Mouse (Mus musculus) liver, postnatal 0 days (tissue): ENCODE measurements around the gene Gm15262. TPM values are rescaled to one million over a fixed set of nuclear protein-coding genes. Genes with fewer than 3 reads are reported as not detected.

Experiments
- ATAC-seq: fragments of 200-750 bp; cut with Nextera tagmentation; 2 replicates; pipeline ENCODE4 v1.8.0; 2017; ENCODE audit warnings: mild to moderate bottlenecking, moderate library complexity
- DNase-seq: peaks from one replicate; pipeline ENCODE4 v3.0.0-alpha.2; 2016
- H3K27ac ChIP-seq: fragments of 300-500 bp; sonication (generic); 2 replicates; pipeline ENCODE4 v1.5.1; 2014; ENCODE audit warnings: antibody characterized with exemption, moderate library complexity, mild to moderate bottlenecking, low read depth
- H3K27me3 ChIP-seq: fragments of 300-500 bp; sonication (generic); 2 replicates; pipeline ENCODE4 v1.6.1; 2014; ENCODE audit warnings: low read length, control low read depth, mixed read lengths; ENCODE audit not compliant: insufficient read depth
- H3K36me3 ChIP-seq: fragments of 300-500 bp; sonication (generic); replicated peaks from 2 replicates; pipeline ENCODE4 v1.6.1; 2014; ENCODE audit warnings: mild to moderate bottlenecking, control low read depth, low read length, moderate library complexity, mixed read lengths; ENCODE audit not compliant: insufficient read depth
- H3K4me1 ChIP-seq: fragments of 300-500 bp; sonication (generic); 2 replicates; pipeline ENCODE4 v1.6.1; 2014; ENCODE audit warnings: antibody characterized with exemption, mild to moderate bottlenecking, control low read depth; ENCODE audit not compliant: insufficient read depth
- H3K4me2 ChIP-seq: fragments of 300-500 bp; sonication (generic); 2 replicates; pipeline ENCODE4 v1.6.1; 2014; ENCODE audit warnings: low read depth, mild to moderate bottlenecking, low read length, moderate library complexity, mixed read lengths
- H3K4me3 ChIP-seq: fragments of 300-500 bp; sonication (generic); 2 replicates; pipeline ENCODE4 v1.5.1; 2014; ENCODE audit warnings: low read depth, low read length
- H3K9ac ChIP-seq: fragments of 300-500 bp; sonication (generic); replicated peaks from 2 replicates; pipeline ENCODE4 v1.6.1; 2014; ENCODE audit warnings: mild to moderate bottlenecking, moderate library complexity
- H3K9me3 ChIP-seq: fragments of 300-500 bp; sonication (generic); 2 replicates; pipeline ENCODE4 v1.6.1; 2016; ENCODE audit warnings: mild to moderate bottlenecking, control low read depth, low read length, mixed read lengths
- CTCF ChIP-seq: sonication (generic); IDR thresholded peaks from 2 replicates; pipeline ENCODE4 v1.5.1; 2016; ENCODE audit warnings: antibody characterized with exemption, low read depth
- EP300 ChIP-seq: IDR thresholded peaks from 2 replicates; pipeline ENCODE4 v1.6.1; 2016; ENCODE audit warnings: antibody characterized with exemption, low read depth, mild to moderate bottlenecking
- WGBS: fragments of 180-500 bp; shearing (Covaris S2); extraction: QIAGEN DNeasy Blood & Tissue Kit; methylation state at CpG from one replicate; pipeline ENCODE4 v1.1.7; 2014; ENCODE audit not compliant: insufficient replicate concordance; 5-methylcytosine and 5-hydroxymethylcytosine counted together
- polyA plus RNA-seq: library from polyadenylated mRNA; unstranded; fragments of >200 nt; fragmentation: Nextera tagmentation; extraction: Ambion mirVana; gene quantifications from 2 replicates; pipeline ENCODE4 v1.2.1, GENCODE M21; 2015

The Gm15262 gene
- polyA plus RNA-seq, 1 experiment from 2014 or later = not detected

DNA sequence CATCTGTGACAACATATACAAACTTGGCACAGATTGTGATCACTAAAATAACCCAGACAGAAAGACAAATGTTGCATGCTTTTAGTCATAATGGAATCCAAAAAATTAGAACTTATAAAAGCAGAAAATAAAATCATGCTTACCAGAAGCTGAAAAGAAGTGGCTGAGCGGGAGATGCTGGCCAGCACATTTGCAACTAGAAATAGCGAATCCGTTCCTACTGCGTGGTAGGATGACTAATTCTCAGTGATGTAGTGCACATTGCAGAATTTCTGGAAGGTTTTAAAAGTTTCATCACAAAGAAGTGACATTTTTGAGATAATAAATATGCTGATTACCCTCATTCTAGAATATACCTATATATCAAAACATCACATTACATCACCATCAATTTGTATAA lies 100.7 kb downstream of the Gm15262 start:
- H3K4me2 ChIP-seq = no peak overlapping the region
- 67% methylated on average over 4 of the region's 4 CpGs for WGBS
- no peak overlapping the region for H3K9ac ChIP-seq
- ATAC-seq (no peak), DNase-seq (no peak)
- H3K36me3 ChIP-seq = no peaks in the 10 kb centered on the region
- no peaks in the 10 kb centered on the region for H3K9me3 ChIP-seq
- H3K4me1 ChIP-seq = no peaks in the 10 kb centered on the region
- TF ChIP-seq EP300 = no peak
- no peak for TF ChIP-seq CTCF
- H3K4me3 ChIP-seq = no peak overlapping the region
- H3K27me3 ChIP-seq = no peaks in the 10 kb centered on the region
- H3K27ac ChIP-seq = no peak overlapping the region

- ATAC-seq (no peak), DNase-seq (peak; percentile 75)
- H3K9me3 ChIP-seq = no peaks in the 10 kb centered on the region
- WGBS = 23% methylated on average over 11 of the region's 11 CpGs
- H3K36me3 ChIP-seq = no peaks in the 10 kb centered on the region
- H3K27me3 ChIP-seq = 0 out of 2 replicates have a peak, but pooled peaks cover 3% of the 10 kb centered on the region
- H3K4me2 ChIP-seq = no peak overlapping the region
- H3K4me1 ChIP-seq = no peaks in the 10 kb centered on the region
- TF ChIP-seq EP300 = no peak
- TF ChIP-seq CTCF = peak; percentile 94
- no peak overlapping the region for H3K9ac ChIP-seq
- H3K4me3 ChIP-seq = no peak overlapping the region
- H3K27ac ChIP-seq = no peak overlapping the region
Measured at GRCm38 (mm10) chrX:161399110-161399509, 111.9 kb downstream of the Gm15262 start.

DNA sequence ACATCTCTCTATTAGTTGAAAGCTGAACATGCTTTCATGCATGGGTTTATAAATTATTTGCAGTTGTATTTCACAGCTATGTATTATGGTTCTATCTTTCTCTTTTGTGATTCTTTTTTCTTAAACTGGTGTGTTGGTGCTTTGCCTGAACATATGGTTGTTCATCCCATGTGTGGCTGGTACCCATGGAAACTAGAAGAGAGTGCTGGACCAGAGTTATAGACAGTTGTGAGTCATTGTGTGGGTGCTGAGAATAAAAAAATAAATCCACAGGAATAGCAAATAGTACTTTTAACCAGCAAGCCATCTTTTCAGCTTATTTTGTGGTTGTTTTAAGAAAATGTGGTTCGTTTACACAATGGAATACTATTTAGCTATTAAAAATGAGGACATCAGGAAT lies 123.9 kb downstream of the Gm15262 start:
- ATAC-seq (no peak), DNase-seq (no peak)
- no peak for TF ChIP-seq EP300
- no peak overlapping the region for H3K4me2 ChIP-seq
- 52% methylated on average over 1 of the region's 1 CpGs for WGBS
- no peak overlapping the region for H3K9ac ChIP-seq
- H3K36me3 ChIP-seq = no peaks in the 10 kb centered on the region
- H3K4me1 ChIP-seq = no peaks in the 10 kb centered on the region
- no peaks in the 10 kb centered on the region for H3K27me3 ChIP-seq
- no peaks in the 10 kb centered on the region for H3K9me3 ChIP-seq
- no peak overlapping the region for H3K27ac ChIP-seq
- no peak overlapping the region for H3K4me3 ChIP-seq

Other genes starting within 250 kb of the Gm15262 start
- gene Scml2, start 170.3 kb upstream of the Gm15262 start, polyA plus RNA-seq = 0.25 and 0.31 TPM in 2 replicates